ENCODE assay signal across 8 mouse cellular contexts in genomic region chr12:28974571-28975041, GRCm38 (mm10).
DNase-seq lines count a peak whose midpoint lies in the region; ATAC-seq lines count a peak whose summit lies in the region.

No protein-coding gene starts in this region.

- 73% methylated on average over 6 of the region's 6 CpGs for whole genome bisulfite sequencing in limb, embryonic 11.5 days
- WGBS in limb, embryonic 10.5 days: 81% methylated on average over 6 of the region's 6 CpGs

- no peaks in the 10 kb centered on the region for H3K9me3 ChIP-seq in limb, embryonic 11.5 days (ENCODE audit: control insufficient read depth, low read length)
- no peaks in the 10 kb centered on the region for H3K9me3 ChIP-seq in limb, embryonic 10.5 days (replicated peaks)

- no peaks in the 10 kb centered on the region for H3K27me3 ChIP-seq in limb, embryonic 11.5 days (ENCODE audit: control insufficient read depth, insufficient read depth, low read length)
- H3K27me3 ChIP-seq in limb, embryonic 10.5 days (ENCODE audit: low read depth, poor library complexity, severe bottlenecking): no peaks in the 10 kb centered on the region

- no peak for ATAC-seq in limb, embryonic 11.5 days (ENCODE audit: insufficient number of reproducible peaks, low FRiP score, low TSS enrichment, low read depth)
- no peak for ATAC-seq in activated CD4-positive, CD25-positive, alpha-beta regulatory T cell, adult 4 months

- no peak overlapping the region for H3K4me3 ChIP-seq in limb, embryonic 11.5 days (ENCODE audit: low read depth, low read length)
- no peak overlapping the region for H3K4me3 ChIP-seq in limb, embryonic 10.5 days

- no peak overlapping the region for H3K9ac ChIP-seq in limb, embryonic 11.5 days (ENCODE audit: low read length)

- H3K36me3 ChIP-seq in limb, embryonic 11.5 days (ENCODE audit: control insufficient read depth, insufficient read depth, low read length): no peaks in the 10 kb centered on the region
- no peaks in the 10 kb centered on the region for H3K36me3 ChIP-seq in limb, embryonic 10.5 days

- no peak overlapping the region for H3K27ac ChIP-seq in limb, embryonic 11.5 days (replicated peaks; ENCODE audit: low read depth, low read length)
- H3K27ac ChIP-seq in limb, embryonic 10.5 days: no peak overlapping the region

- DNase-seq in limb, embryonic 11.5 days (ENCODE audit: low spot score): peak; percentile 28
- no peak for DNase-seq in limb, embryonic 10.5 days (ENCODE audit: low spot score)
- DNase-seq in adrenal gland, adult 8-10 months: peak; percentile 52
- peak; percentile 49 to 69 for DNase-seq in frontal cortex, postnatal 10 days (ENCODE audit: low spot score in 2 of 2)
- DNase-seq in left cerebral cortex, adult 9 months (ENCODE audit: low spot score in 2 of 2): peak; percentile 77 to 86
- DNase-seq in right cerebral cortex, postnatal 25 days: peak; percentile 70
- no peak for DNase-seq in cerebellum, adult 11 months

- no peaks in the 10 kb centered on the region for H3K4me1 ChIP-seq in limb, embryonic 11.5 days (ENCODE audit: control insufficient read depth, insufficient read depth, low read length)
- H3K4me1 ChIP-seq in limb, embryonic 10.5 days: no peaks in the 10 kb centered on the region

- no peak overlapping the region for H3K4me2 ChIP-seq in limb, embryonic 11.5 days (ENCODE audit: low read depth, severe bottlenecking)

Comparison
In these comparisons a context has a peak if more than half of its experiments do, and no peak if none do; other contexts are left out.
1. DNase-seq: peak in limb, embryonic 11.5 days (single experiment), adrenal gland, adult 8-10 months (single experiment), frontal cortex, postnatal 10 days (2 of 2), left cerebral cortex, adult 9 months (2 of 2) and right cerebral cortex, postnatal 25 days (single experiment); none in limb, embryonic 10.5 days (single experiment) and cerebellum, adult 11 months (single experiment).